Mouse (Mus musculus): ENCODE measurements around the gene Mapk11. TPM values are rescaled to one million over a fixed set of nuclear protein-coding genes. Genes with fewer than 3 reads are reported as not detected.

The Mapk11 gene
- total RNA-seq, 2 experiments from 2014 or later = 0.79 to 1.1 TPM

DNA sequence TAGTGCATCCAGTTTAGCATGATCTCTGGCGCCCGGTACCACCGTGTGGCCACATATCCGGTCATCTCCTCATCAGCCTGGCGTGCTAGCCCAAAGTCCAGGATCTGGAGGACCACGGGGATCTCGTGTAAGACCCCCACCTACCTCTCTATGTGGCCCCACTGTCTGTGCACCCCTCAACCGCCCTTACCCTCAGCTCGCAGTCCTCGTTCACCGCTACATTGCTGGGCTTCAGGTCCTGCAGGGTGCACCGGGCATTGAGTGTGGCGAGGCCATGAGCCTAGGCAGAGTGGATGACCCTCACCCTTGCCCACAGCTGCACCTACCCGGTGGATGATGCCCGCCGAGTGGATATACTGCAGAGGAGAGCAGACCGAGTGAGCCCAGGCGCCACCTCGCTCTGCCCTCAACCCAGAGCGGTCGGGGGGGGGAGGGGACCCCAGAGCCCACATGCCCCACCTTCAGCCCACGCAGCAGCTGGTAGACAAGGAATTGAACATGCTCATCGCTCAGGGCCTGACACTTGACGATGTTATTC, 3.5 kb downstream of the Mapk11 start:
- intact Hi-C loops (cut with DNase I) = no loop called here
- no peak for DNase-seq

DNA sequence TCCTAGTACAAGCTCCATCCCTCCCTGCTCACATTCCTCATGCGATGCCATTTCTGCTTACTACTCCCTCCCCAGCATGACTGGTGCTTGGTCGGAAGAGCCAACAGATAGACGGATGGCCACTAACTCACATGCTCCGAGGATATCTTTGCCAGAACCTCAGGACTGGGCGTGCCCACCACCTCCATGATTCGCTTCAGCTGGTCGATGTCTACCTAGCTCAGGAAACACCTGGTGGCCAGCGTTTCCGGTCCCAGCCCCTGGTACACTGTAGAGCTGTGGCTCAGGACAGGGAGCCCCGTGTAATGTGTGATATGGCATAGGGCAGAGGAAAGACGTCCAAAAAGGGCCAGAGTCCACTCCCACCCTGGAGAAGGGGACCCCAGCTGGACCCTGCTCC, 4.5 kb downstream of the Mapk11 start:
- intact Hi-C loops (cut with DNase I) = loop anchor here (5.0 kb wide), 1 partner anchor 32 kb away; no protein-coding TSS in a partner anchor
- no peak for DNase-seq

DNA sequence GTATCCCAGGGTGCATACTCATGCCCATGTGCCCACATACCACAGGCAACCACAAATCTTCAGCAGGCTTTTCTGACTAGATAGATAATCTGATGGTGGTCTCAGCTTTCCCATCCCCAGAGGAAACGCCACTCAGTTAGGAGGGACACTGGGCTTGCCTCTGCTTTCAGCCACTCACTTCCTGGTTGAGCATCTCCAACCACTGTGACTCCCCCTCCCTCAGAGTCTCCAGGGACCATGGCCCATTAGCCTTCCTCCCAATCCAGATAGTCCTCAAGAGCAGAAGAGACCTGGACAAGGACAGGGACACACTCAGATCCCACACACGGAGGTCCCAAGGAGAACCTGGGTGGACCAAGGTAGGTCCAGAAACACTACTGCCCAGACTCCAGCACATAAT, 6.3 kb downstream of the Mapk11 start:
- DNase-seq = no peak
- intact Hi-C loops (cut with DNase I) = loop anchor here (5.0 kb wide), 1 partner anchor 34 kb away; no protein-coding TSS in a partner anchor

DNA sequence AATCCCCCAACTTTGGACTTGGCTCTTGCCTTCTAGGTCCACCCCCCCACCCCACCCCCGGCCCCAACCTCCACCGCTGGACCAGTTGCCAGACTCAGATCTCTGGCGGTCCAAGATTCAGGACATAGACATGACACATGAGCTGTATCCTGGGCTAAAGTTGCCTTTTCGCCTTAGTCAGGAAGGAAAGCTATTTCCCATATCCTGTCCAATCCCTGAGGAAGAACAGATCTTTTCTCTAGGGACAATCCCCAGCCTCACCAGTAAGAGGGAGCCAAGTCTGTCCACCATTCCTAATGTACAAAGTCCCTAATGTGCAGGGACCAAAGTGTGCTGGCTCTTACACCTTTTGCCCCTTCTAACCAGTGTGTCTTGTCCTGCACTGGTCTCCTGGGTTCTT, 7.5 kb downstream of the Mapk11 start:
- no peak for DNase-seq
- intact Hi-C loops (cut with DNase I) = loop anchor here (5.0 kb wide), 1 partner anchor 35 kb away; no protein-coding TSS in a partner anchor

DNA sequence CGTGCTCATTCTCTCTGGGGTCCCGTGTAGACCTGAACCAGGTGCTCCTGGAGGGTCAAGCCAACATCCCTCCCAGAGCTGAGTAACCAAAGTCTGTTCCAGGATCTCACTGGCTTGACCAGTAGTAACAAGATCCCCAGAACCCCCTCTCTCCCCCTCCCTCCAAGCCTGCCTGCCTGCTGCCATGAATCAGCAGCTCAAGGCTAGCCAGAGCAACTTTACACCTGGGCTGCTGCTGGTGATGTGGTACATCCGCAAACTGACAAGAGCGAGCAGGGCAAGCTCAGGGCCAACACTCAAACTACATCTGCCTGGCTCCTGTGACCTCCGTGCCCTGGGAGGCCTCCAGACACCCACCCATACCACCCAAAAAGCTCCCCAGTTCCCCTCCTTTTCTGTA, 8.0 kb downstream of the Mapk11 start:
- intact Hi-C loops (cut with DNase I) = loop anchor here (5.0 kb wide), 1 partner anchor 36 kb away; no protein-coding TSS in a partner anchor
- peak in 1 of 2 experiments; percentile 42 for DNase-seq

DNA sequence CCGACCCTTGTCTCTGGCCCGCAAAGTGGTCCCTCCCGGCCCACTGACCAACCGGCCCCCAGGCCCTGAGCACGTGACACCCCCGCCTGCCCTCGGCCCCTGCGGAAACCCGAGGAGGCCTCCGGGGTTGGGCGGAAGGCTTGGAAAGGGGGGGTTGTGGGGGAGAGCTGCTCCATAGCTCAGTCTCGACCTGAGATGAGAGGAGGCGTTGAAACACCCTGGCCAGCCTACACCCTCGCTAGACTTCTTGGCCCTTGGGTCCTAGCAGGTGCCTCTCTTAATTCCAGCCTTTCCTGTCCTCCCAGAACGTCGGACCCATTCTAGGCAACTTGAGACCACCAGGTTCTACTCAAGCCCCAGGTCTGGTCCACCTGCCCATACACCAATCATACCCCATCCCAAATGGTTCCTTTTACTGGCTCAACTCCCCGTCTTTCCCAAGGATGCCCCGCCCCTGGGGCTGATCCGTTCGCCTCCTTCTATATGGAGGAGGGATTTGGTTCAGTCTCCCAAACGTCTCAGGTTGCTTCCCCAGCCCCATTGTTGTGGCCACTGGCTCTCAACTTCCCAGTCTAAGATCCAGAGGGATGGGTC, 8.7 kb downstream of the Mapk11 start, which contains the start of gene Mapk12:
Gene Mapk12 (minus strand): TSS at position 45 of the 594 bp plus-strand sequence.
- peak in 1 of 2 experiments; percentile 72 for DNase-seq
- intact Hi-C loops (cut with DNase I) = loop anchor here (5.0 kb wide), 1 partner anchor 37 kb away; no protein-coding TSS in a partner anchor

DNA sequence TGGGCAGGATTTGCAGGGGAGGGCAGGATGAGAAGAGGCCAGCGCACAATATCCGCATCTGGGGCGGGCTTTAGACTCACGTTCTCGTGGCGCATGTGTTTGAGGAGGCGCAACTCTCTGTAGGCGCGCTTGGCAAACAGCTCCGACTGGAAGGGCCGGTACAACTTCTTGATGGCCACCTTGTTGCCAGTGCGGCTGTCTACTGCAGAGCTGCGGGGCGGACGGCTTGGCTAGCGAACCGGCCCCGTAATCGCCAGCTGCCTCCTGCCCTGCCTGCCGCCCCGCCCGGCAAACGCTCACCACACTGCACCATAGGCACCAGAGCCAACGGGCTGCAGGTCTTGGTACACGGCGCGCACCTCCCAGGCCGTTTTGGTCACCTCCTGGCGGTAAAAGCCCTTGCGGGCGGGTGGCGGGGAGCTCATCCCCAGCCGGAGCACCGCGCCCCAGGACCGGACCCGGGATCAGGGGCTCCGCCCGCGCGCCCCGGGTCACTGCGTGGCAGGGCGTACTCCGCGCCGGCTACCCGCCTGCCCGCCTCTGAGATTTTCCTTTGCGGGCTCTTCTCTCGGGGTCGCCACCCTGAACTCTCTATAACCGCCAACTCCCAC, 9.3 kb downstream of the Mapk11 start:
- peak; percentile 52 to 70 for DNase-seq
- intact Hi-C loops (cut with DNase I) = loop anchor here (5.0 kb wide), 1 partner anchor 37 kb away; no protein-coding TSS in a partner anchor

DNA sequence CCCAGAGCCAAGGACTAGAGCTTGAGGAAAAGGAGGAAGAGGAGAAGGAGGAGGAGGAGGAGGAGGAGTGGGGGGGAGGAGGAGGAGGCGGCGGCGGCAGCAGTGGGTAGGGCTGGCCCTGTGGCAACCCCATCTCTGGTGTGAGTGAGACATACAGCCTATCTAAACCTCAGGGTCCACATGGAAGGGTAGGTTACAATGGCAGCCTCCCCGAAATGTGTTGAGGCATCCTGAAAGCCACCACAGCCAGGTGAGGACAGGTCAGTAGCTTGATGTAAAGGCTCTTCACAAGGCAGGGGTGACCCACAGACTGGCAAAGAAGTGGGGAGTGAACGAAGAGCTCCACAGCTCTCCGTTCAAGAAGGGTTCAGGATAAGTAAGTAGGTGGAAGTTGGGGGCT, 10.9 kb downstream of the Mapk11 start:
- DNase-seq = no peak
- intact Hi-C loops (cut with DNase I) = no loop called here

DNA sequence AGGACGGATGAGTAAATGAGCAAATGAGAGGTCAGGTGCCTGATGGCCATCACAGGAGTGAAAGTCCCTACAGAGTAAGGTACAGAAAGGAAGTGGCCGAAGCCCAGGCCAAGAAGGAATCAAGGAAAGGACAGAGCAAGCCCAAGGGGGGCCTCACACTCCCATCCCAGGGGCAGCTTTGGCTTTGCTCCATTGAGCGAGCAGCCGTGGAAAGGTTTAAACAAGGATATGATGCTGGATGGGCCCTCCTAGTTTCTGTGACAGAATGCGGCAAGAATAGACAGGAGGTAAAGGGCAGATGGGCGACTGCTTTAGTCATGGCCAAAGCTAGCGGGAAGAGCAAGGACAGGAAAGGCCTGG, 11.4 kb downstream of the Mapk11 start:
- intact Hi-C loops (cut with DNase I) = no loop called here
- no peak for DNase-seq

DNA sequence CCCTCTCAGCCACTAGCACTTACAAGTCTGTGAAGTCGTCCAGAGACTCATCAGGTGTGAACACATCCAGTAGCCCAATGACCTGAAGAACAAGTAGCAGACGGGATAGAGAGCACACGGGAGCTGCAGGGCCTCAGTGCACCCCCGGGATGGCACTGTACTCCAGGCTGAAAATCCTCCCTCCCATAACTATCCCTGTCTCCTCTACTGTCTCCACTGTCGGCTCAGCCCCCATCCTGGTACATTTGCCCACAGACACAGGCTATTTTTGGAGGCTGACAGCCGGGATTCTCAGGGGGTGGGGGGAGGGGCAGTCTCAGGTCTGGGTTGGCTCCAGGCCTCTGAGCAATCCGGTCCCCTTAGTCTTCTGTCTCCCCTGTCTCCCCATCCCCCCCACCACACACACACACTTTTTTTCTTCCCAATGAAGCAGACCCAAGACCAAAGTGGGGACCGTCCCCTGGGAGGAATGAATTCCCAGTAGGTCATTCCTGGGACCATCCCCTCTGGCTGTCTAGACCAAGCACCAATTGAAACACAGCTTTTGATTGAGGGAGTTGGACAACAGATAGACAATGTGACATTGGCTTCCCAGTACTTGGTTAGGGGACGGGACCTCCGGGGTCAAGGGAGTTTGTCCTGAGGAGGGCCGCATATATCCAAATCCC, 11.9 kb downstream of the Mapk11 start:
- intact Hi-C loops (cut with DNase I) = no loop called here
- no peak for DNase-seq

DNA sequence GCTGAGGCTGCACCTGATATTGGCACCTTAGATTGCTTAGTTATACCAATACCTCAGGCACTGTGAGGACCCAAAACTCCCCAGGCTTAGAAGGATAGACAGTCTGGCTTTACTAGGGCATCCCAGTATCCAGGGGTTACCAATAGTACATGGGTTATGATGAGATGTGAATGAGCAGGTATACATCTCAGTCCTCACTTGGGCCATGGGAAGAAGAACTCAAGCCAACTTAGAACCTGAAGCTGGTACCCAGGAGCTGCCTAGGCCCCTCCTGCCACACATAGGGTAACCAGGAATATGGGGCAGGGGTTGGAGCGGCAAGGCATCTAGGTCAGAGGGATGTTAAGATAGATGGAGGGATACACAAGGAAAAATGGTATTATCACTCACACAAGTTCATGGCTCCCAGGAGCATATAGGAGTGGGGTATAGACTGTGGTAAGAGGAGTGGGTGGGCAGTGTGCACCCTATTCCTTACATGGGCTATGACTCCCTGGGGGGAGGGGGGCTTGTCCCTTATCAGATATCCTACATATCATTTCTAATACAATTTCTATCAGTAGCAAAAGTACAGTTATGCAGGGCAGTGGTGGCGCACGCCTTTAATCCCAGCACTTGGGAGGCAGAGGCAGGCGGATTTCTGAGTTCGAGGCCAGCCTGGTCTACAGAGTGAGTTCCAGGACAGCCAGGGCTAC, 12.8 kb downstream of the Mapk11 start:
- no peak for DNase-seq
- intact Hi-C loops (cut with DNase I) = no loop called here

DNA sequence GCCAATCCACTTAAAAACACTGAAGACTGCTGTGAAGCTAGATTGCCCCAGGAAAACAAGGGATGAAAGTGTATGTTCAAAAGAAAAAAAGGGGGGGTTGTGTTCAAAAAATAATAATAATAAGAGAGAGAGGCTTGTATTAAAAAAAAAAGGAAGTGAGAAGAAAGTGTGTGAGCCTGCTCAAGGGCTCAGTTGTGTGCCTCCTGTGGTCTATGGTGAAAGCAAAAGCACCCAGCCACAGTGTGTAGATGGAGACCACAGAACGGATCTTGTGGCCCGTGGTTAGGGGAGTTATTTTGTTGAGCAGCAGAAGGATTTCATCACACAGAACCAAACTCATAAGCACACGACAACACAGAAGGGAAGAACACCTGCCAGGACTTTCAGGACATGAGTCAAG, 18.1 kb downstream of the Mapk11 start:
- no peak for DNase-seq
- intact Hi-C loops (cut with DNase I) = no loop called here

DNA sequence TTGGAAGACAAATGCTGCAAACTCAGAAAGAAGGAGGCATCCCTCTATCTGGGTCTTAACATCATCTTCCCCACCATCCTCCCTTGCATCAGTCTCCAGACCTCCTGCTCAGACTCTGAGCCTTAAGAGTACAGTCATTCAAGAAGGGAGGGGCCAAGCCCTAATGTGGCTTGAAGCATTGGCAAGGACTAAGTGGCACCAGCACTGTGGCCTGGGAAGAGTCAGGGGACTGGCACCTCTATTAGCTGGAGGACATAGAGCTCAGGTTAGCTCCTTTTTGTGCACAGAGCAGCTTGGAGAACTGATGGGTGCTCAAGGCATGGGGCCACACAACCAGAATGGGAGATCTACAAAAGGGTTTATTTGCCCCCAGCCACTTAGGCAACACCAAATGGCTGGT, 19.2 kb downstream of the Mapk11 start:
- DNase-seq = no peak
- intact Hi-C loops (cut with DNase I) = no loop called here

DNA sequence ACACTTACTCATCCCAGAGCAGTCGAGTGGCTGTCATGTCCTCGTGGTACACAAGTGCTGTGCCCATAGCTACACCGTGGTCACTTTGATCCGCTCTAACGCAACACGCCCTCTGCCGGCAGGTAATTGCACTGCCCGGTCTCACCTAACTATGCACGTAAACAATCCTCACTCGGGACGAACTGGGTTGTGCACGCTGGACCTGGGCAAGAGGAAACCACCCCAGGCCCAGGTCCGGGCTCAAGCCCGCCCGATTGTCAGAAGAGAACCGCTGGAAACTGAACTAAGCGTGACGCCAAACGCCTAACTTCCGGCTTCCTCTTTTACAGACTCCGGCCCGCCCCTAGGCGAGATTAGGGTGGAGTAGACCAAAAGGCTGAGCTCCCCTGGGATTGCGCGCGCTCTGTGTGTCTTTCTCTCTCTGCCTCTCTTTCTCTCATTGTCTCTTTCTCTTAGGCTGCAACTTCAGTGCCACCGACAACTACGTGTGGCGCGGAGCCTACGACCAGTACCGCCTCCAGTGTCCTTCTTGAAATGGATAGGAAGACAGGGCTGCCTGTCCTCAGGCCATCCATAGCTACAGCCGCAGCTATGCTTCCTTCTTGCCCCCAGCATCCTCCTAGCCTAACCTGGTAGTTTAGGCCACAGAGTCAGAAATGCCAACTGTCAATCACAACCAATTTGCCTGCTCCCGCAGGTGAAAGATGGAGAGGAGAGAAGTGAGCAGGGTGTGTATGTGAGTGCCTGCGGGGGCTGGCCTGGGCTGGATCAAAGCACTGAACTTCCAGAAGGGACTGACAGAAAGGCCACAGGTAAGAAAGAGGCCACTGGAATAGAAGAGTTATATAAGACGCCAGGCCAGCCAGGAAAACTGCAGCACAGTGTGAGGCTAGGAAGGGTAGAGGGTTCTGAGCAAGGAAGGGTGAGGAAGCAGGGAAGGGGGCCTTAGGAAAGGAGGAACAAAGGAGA, 20.8 kb downstream of the Mapk11 start, which contains the start of gene Hdac10:
Gene Hdac10 (minus strand): TSS at position 319 of the 969 bp plus-strand sequence.
- peak; percentile 76 to 89 for DNase-seq
- intact Hi-C loops (cut with DNase I) = loop anchor here (5.0 kb wide), 1 partner anchor 224 kb away; no protein-coding TSS in a partner anchor

DNA sequence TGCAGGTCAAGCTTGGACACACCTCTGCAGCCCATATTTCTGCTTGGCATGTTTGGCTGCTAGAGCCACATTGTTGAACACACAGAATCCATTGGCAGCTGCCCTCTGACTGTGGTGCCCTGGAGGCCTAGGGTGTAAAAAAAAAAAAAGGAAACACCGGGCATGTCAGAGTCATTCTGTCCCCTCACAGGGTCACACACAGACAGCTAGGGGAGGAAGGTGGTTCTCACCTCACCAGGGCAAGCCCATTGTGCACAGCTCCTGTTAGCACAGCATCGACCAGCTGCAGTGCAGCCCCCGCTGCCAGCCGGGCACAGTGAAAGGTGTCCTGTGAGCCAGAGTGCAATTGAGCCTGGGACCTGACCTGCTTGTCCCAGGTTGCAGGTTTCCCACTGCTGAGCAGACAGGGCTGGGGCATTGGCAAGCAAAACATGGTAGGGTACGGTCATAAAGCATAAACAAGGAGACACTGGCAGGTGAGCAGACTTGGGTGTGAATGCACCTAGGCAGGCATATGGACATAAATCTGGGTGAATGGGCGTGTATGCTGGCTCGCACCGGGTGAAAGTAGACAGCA, 22.0 kb downstream of the Mapk11 start:
- DNase-seq = peak in 1 of 2 experiments; percentile 17
- intact Hi-C loops (cut with DNase I) = loop anchor here (5.0 kb wide), 1 partner anchor 225 kb away; no protein-coding TSS in a partner anchor

DNA sequence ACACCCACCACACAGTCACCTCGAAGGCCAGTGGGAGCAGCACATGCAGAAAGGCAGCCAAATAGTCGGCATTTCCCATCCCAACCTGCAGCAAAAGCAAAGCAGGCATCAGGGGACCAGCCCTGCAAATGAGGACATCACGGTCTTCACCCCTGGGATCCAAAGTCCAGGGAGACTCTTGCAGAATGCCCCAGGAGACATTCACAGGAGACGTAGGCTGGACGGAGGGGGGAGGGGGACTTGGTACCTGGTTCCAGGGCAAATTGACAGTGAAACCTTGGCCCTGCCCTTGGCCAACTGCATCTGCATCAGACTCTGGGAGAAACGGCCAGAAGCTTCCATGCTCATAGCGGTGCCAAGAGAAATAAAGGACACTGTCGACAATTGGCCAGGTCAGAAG, 22.8 kb downstream of the Mapk11 start:
- no peak for DNase-seq
- intact Hi-C loops (cut with DNase I) = loop anchor here (5.0 kb wide), 1 partner anchor 226 kb away; no protein-coding TSS in a partner anchor

DNA sequence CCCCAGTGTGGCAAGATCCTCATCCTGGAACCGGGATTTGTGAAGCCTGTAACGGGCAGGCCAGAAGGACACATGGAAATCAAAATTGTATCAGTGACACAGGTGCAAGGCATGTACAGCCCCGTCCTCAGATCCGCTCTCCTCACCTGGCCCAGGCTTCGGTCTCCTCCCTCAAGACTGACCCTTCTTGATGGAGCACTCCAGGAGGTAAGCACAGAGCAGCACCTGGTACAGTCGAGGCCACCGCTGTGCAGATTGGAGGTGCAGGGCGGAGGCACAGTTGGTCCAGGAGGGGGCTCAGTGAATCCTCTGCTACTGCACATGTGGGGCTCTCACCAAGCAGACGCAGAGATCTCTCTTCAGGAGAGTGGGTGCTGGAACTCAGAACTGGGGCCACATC, 24.1 kb downstream of the Mapk11 start:
- no peak for DNase-seq
- intact Hi-C loops (cut with DNase I) = loop anchor here (5.0 kb wide), 1 partner anchor 227 kb away; no protein-coding TSS in a partner anchor

DNA sequence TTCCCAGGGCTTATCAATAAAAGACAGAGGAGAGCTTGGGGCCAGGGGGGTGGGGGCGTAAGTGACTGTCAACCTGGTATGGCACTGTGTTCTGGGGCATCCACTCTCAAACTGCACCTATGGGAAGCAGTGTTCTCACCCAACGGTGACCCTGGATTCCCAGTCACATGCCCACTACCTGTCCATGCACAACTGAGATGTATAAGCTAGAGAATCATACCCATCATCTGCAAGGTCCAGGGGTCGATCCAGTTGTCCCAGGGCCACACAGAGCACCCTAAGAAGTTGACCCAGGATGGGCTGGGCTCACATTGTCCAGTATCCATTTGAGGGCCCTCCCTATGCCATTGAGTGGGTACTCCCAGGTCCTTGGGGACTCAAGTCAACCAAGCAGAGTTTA, 25.1 kb downstream of the Mapk11 start:
- intact Hi-C loops (cut with DNase I) = loop anchor here (5.0 kb wide), 2 partner anchors 47 to 88 kb away; partner anchors contain the start of genes Ppp6r2 and Trabd
- DNase-seq = no peak

DNA sequence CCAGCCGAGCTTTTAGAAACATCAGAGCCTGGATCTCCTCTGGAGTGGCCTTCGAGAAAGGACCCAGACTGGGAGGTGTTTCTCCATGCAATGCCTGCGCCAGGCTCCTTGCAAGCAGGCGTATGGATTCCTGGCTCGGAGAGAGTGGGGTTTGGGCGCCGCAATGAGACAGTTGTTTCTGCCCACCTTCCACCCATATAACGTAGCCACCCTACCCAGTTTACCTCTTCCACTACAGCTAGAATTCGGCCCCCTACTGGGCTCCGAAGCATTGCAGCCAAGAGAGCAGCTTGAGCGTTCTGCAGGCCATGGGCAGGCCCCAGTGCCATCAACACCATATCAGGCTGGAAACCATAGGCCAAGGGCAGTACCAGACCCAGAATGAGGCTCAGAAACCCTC, 25.8 kb downstream of the Mapk11 start:
- DNase-seq = no peak
- intact Hi-C loops (cut with DNase I) = loop anchor here (5.0 kb wide), 2 partner anchors 46 to 89 kb away; partner anchors contain the start of genes Ppp6r2 and Trabd

Measured in gastrocnemius, postnatal 36 days (tissue).